Mouse (Mus musculus) brain, embryonic 14.5 days (tissue): ENCODE results near the gene Olfr1277. TPM values are rescaled to one million over a fixed set of nuclear protein-coding genes. Genes with fewer than 3 reads are reported as not detected.

Experiments used
- DNase-seq: peaks from one replicate; pipeline ENCODE4 v3.0.0-alpha.2; 2011; ENCODE audit warnings: low read depth
- CTCF ChIP-seq: fragments of 200-500 bp; IDR thresholded peaks from 2 replicates; pipeline ENCODE4 v1.5.1; 2012; ENCODE audit warnings: inconsistent platforms, mild to moderate bottlenecking, moderate library complexity, borderline replicate concordance; ENCODE audit not compliant: insufficient read depth, insufficient read length; ENCODE audit errors: extremely low read depth
- POLR2A ChIP-seq: fragments of 200-500 bp; IDR thresholded peaks from 2 replicates; pipeline ENCODE4 v1.6.1; 2012; ENCODE audit warnings: mild to moderate bottlenecking, inconsistent platforms, borderline replicate concordance; ENCODE audit not compliant: poor library complexity, insufficient read depth, insufficient read length, severe bottlenecking; ENCODE audit errors: extremely low read depth
- polyA plus RNA-seq: library from polyadenylated mRNA; depleted of rRNA; stranded (reverse); fragments of >200 nt; gene quantifications from 2 replicates; pipeline ENCODE4 v1.2.3, GENCODE M21; 2012; rRNA removed

Olfr1277 gene
- not detected in 2 replicates for polyA plus RNA-seq

DNA sequence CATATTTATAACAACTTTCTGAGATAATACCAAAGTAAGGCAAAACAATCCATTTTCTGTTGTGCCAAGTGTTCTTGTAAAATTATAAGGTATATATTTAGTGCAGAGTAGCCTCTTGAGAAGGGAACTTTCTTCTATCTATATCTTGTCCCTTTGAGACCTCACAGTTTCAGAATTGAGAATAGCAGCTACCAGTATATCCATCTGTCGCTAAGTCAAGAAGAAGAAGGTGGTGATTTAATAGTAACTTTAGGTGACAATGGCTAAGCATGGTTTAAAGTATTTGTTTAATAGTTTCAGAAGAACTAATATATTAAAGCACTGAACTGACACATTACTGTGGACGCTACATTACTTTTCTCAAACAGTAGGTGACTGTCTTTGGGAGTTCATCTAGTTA lies at the start of gene Olfr1277:
TSS of gene Olfr1277 (minus strand) at position 101 of the 400 bp plus-strand sequence.
- no peak for DNase-seq
- TF ChIP-seq POLR2A (no peak), CTCF (no peak)

GRCm38 (mm10) chr2:111313717-111314116 lies 39.8 kb upstream of the Olfr1277 start, which contains the start of gene Olfr1280:
Olfr1280 (plus strand) TSS chr2:111314017.
- no peak for TF ChIP-seq CTCF
- TF ChIP-seq POLR2A: no peak

GRCm38 (mm10) chr2:111300374-111300773 lies 26.5 kb upstream of the Olfr1277 start, which contains the start of gene Olfr1279:
Olfr1279 (plus strand) TSS chr2:111300635.
- DNase-seq: no peak
- TF ChIP-seq CTCF (no peak), POLR2A (no peak)

More at GRCm38 (mm10) chr2:111313717-111314116, 39.8 kb upstream of the Olfr1277 start, which contains the start of gene Olfr1280:
- DNase-seq: no peak

GRCm38 (mm10) chr2:111298541-111298940 lies 24.6 kb upstream of the Olfr1277 start:
- DNase-seq: no peak
- TF ChIP-seq POLR2A: no peak
- no peak for TF ChIP-seq CTCF

- no peak for DNase-seq
- TF ChIP-seq CTCF (no peak), POLR2A (no peak)
These were observed 15.9 kb upstream of the Olfr1277 start, which contains the start of gene Olfr1278 for GRCm38 (mm10) chr2:111289836-111290235. Olfr1278 (plus strand) TSS chr2:111290136.

- no peak for DNase-seq
- TF ChIP-seq POLR2A (no peak), CTCF (no peak)
These were observed 19.7 kb downstream of the Olfr1277 start, which contains the start of gene Olfr1276 for GRCm38 (mm10) chr2:111254216-111254615. Olfr1276 (plus strand) TSS chr2:111254516.

DNA sequence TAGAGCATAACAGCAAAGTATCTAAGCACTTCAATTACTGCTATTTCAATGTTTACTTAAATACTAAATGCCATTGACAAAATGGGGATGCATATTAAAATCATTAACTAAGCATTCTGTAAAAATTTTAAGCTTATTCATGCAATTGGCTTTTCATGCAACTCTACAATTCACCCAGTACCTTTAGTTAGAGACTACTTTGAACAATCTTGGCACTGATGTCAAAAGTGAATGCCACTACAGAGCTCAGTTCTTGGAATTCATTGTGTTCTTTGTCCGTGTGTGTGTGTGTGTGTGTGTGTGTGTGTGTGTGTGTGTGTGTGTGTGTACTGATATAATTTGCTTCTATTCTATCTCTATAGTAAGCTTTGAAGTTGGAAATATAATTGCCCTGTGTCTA lies 38.7 kb downstream of the Olfr1277 start, which contains the start of gene Olfr1275:
TSS of gene Olfr1275 (minus strand) at position 101 of the 400 bp plus-strand sequence.
- TF ChIP-seq POLR2A: no peak
- no peak for TF ChIP-seq CTCF
- no peak for DNase-seq

DNA sequence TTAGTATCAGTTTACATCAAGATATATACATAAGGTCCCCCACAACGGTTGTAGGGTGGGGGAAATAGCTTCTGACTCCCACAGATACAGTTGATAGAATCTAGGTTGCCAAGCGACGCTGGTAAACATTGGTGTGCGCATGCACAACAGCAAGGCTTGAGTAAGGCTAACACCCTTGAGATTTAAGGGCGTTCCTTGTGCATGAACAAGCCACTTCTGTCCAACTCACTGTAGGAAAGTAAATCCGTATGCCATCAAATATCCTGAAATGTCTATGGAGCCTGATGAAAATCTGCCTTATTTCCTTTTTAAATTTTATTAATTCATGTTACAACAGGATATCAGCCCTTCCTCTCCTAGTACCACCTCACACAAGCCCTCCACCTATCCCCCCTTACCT lies 44.4 kb downstream of the Olfr1277 start, which contains the start of gene 4930430A15Rik:
TSS of gene 4930430A15Rik (minus strand) at position 101 of the 400 bp plus-strand sequence.
- DNase-seq: no peak
- TF ChIP-seq POLR2A (no peak), CTCF (no peak)

Other genes with a start within 250 kb of the Olfr1277 start
- gene Gm13941, start 168.1 kb downstream of the Olfr1277 start, polyA plus RNA-seq: not detected in 2 replicates
- not detected in 2 replicates for gene Gm15130, start 121.2 kb downstream of the Olfr1277 start, polyA plus RNA-seq
- not detected in 2 replicates for gene 4930430A15Rik, start 44.5 kb downstream of the Olfr1277 start, polyA plus RNA-seq
- gene Olfr1275, start 38.8 kb downstream of the Olfr1277 start, polyA plus RNA-seq: not detected in 2 replicates
- not detected in 2 replicates for gene Olfr1276, start 19.6 kb downstream of the Olfr1277 start, polyA plus RNA-seq
- gene Olfr1278, start 16.0 kb upstream of the Olfr1277 start, polyA plus RNA-seq: not detected in 2 replicates
- gene Olfr1279, start 26.5 kb upstream of the Olfr1277 start, polyA plus RNA-seq: not detected in 2 replicates
- not detected in 2 replicates for gene Olfr1280, start 39.9 kb upstream of the Olfr1277 start, polyA plus RNA-seq
- not detected in 2 replicates for gene Olfr1281, start 52.4 kb upstream of the Olfr1277 start, polyA plus RNA-seq
- gene Olfr1282, start 62.0 kb upstream of the Olfr1277 start, polyA plus RNA-seq: not detected in 2 replicates
- gene Olfr1283, start 92.7 kb upstream of the Olfr1277 start, polyA plus RNA-seq: not detected in 2 replicates
- not detected in 2 replicates for gene Olfr1284, start 101.4 kb upstream of the Olfr1277 start, polyA plus RNA-seq
- not detected in 2 replicates for gene Olfr1286, start 149.0 kb upstream of the Olfr1277 start, polyA plus RNA-seq
- not detected in 2 replicates for gene Olfr1287, start 175.0 kb upstream of the Olfr1277 start, polyA plus RNA-seq
- gene Olfr1288, start 200.0 kb upstream of the Olfr1277 start, polyA plus RNA-seq: not detected in 2 replicates
- not detected in 2 replicates for gene Olfr1289, start 206.7 kb upstream of the Olfr1277 start, polyA plus RNA-seq
- not detected in 2 replicates for gene Olfr1290, start 219.7 kb upstream of the Olfr1277 start, polyA plus RNA-seq
- gene Olfr1291-ps1, start 223.1 kb upstream of the Olfr1277 start, polyA plus RNA-seq: not detected in 2 replicates